Mouse (Mus musculus) C2C12 (cell line): ENCODE results near the gene Tnfsf13. TPM values are rescaled to one million over a fixed set of nuclear protein-coding genes. Genes with fewer than 3 reads are reported as not detected.
A peak's percentile ranks its signal among the peaks of the same experiment; 100 is the strongest.

ENCODE experiments used
- H3K27me3 ChIP-seq: one replicate; pipeline ENCODE4 v1.6.1; 2011; ENCODE audit not compliant: control insufficient read depth, insufficient read depth, insufficient read length
- H3K36me3 ChIP-seq: one replicate; pipeline ENCODE4 v1.6.1; 2011; ENCODE audit not compliant: control insufficient read depth, insufficient read depth
- H3K4me3 ChIP-seq: one replicate; pipeline ENCODE4 v1.5.1; 2011; ENCODE audit warnings: mild to moderate bottlenecking, control low read depth; ENCODE audit not compliant: poor library complexity, insufficient read depth, severe bottlenecking
- H3K79me2 ChIP-seq: one replicate; pipeline ENCODE4 v1.6.1; 2011; ENCODE audit not compliant: control insufficient read depth, insufficient read depth
- H3K79me3 ChIP-seq: one replicate; pipeline ENCODE4 v1.6.1; 2011; ENCODE audit warnings: low read depth, control low read depth
- H3ac ChIP-seq: one replicate; pipeline ENCODE3; 2011; ENCODE audit warnings: low read depth; ENCODE audit not compliant: control insufficient read depth, insufficient read length
- CEBPB ChIP-seq: IDR thresholded peaks from one replicate; pipeline ENCODE4 v1.6.1; 2011; ENCODE audit warnings: low read depth, mild to moderate bottlenecking, control low read depth, moderate library complexity
- CTCF ChIP-seq: IDR thresholded peaks from one replicate; pipeline ENCODE4 v1.5.1; 2011; ENCODE audit not compliant: control insufficient read depth, insufficient read depth, insufficient read length
- FOSL1 ChIP-seq: IDR thresholded peaks from one replicate; pipeline ENCODE4 v1.8.0; 2011; ENCODE audit warnings: mild to moderate bottlenecking, low read length; ENCODE audit not compliant: poor library complexity, insufficient read depth, severe bottlenecking
- MAX ChIP-seq: IDR thresholded peaks from one replicate; pipeline ENCODE4 v1.6.1; 2011; ENCODE audit warnings: mild to moderate bottlenecking, control low read depth
- MYOD1 ChIP-seq: IDR thresholded peaks from one replicate; pipeline ENCODE4 v1.6.1; 2011; ENCODE audit warnings: low read depth; ENCODE audit not compliant: control insufficient read depth, insufficient read length
- MYOG ChIP-seq: IDR thresholded peaks from one replicate; pipeline ENCODE4 v1.6.1; 2011; ENCODE audit not compliant: control insufficient read depth, insufficient read length; ENCODE audit errors: extremely low read depth
- USF1 ChIP-seq: IDR thresholded peaks from one replicate; pipeline ENCODE4 v1.6.1; 2011; ENCODE audit warnings: low read depth, mild to moderate bottlenecking, control low read depth, moderate library complexity
- microRNA-seq: library from miRNA; unstranded; fragments of <30 nt; microRNA quantifications from one replicate; pipeline ENCODE4, GENCODE M21; 2019; ENCODE audit warnings: borderline microRNAs expressed
- polyA plus RNA-seq: library from polyadenylated mRNA; unstranded; fragments of >200 nt; fragmentation: generic; extraction: Trizol; gene quantifications from one replicate; pipeline ENCODE4 v1.2.1, GENCODE M21; 2012; ENCODE audit warnings: missing spikeins

The Tnfsf13 gene
- polyA plus RNA-seq, 1 experiment: 0.28 TPM

- no peaks in the 10 kb centered on the region for H3K27me3 ChIP-seq
- H3K79me2 ChIP-seq: peaks cover 9% of the 10 kb centered on the region
- peaks cover 3% of the 10 kb centered on the region for H3K79me3 ChIP-seq
- TF ChIP-seq USF1 (no peak), MAX (no peak), MYOG (no peak), CTCF (peak; percentile 59), CEBPB (no peak), MYOD1 (no peak), FOSL1 (no peak)
- H3ac ChIP-seq: no peak within 1 kb of the TSS
- H3K4me3 ChIP-seq: no peak within 1 kb of the TSS
- H3K36me3 ChIP-seq: peaks cover 76% of the 10 kb centered on the region
Measured at GRCm38 (mm10) chr11:69655264-69656064, 30.1 kb downstream of the Tnfsf13 start, which contains the start of gene Sox15. Gene Sox15 (plus strand): TSS chr11:69655314.

- no peaks in the 10 kb centered on the region for H3K27me3 ChIP-seq
- TF ChIP-seq MYOD1: no peak
- TF ChIP-seq CEBPB: no peak
- TF ChIP-seq MYOG: no peak
- TF ChIP-seq USF1: no peak
- no peak for TF ChIP-seq CTCF
- TF ChIP-seq MAX: no peak
- no peak for TF ChIP-seq FOSL1
- no peak overlapping the region for H3K4me3 ChIP-seq
- no peak overlapping the region for H3ac ChIP-seq
- no peaks in the 10 kb centered on the region for H3K79me3 ChIP-seq
- peaks cover 76% of the 10 kb centered on the region for H3K36me3 ChIP-seq
- peaks cover 2% of the 10 kb centered on the region for H3K79me2 ChIP-seq
Measured at GRCm38 (mm10) chr11:69654760-69655159, 30.8 kb downstream of the Tnfsf13 start.

DNA sequence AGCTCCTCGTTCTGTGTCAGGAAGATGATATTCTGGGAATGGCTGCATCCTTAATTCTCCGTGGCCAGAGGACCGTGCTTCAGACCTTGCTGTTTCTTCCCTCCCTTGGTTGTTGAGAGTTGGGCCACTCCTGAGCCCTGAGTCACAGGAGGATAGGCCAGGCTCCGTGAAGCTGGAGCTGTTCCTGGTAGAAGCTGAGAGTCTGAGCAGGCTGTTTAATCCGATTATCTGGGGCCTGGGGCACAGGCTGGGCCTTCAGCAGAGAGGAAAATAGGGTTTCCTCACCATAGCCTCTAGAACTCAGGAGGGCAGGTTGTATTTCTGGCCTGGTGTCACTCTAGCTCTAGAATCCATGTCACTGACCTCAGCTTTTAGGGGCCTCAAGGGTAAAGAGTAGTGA, 32.2 kb downstream of the Tnfsf13 start:
- Histone ChIP-seq H3K36me3 (peaks cover 80% of the 10 kb centered on the region), H3ac (no peak overlapping the region), H3K79me3 (no peaks in the 10 kb centered on the region), H3K4me3 (no peak overlapping the region), H3K27me3 (no peaks in the 10 kb centered on the region), H3K79me2 (no peaks in the 10 kb centered on the region)
- TF ChIP-seq MAX: no peak

DNA sequence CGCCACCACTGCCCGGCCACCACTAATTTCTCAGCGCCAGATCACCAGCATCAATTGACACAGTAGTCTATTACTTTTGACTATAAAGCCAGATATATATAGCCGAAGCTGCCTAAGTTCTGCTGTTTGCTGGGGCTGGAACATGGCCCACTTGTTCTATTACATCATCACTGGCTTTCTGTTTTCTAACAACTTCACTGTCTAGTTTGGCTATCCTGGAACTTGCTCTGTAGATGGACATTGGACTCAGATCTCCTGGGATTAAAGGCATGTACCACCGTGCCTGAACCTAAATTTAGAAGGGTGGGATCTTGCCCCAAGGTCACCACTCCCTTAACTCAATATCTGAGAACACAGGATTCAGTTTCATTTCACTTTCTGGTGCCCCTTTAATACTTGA, 39.7 kb downstream of the Tnfsf13 start:
- Histone ChIP-seq H3K36me3 (peaks cover 97% of the 10 kb centered on the region), H3ac (no peak overlapping the region), H3K79me2 (no peaks in the 10 kb centered on the region), H3K4me3 (no peak overlapping the region), H3K27me3 (no peaks in the 10 kb centered on the region), H3K79me3 (no peaks in the 10 kb centered on the region)
- TF ChIP-seq CTCF (no peak), CEBPB (no peak)

DNA sequence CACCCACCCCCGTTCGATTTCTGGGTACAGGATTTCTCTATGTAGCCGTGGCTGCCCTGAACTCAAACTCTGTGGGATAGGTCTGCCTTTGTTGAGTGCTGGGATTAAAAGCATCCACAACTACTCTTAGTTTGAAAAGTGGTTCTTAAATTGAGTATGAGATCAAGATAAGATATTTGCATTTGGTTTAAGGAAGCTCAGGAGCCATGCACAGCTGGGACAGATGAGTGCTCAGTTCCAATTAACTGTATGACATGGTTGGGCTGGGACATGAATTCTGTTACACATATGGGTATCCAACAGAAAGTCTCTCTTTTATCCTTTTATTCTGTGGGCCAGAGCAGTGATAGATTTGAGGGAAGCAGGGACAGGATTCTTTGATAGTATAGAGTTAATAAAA, 50.1 kb downstream of the Tnfsf13 start:
- no peak overlapping the region for H3K4me3 ChIP-seq
- no peak overlapping the region for H3ac ChIP-seq
- TF ChIP-seq USF1 (no peak), MYOG (no peak), CTCF (no peak), CEBPB (no peak), FOSL1 (no peak), MAX (no peak), MYOD1 (no peak)
- H3K79me2 ChIP-seq: peaks cover 67% of the 10 kb centered on the region
- H3K27me3 ChIP-seq: no peaks in the 10 kb centered on the region
- H3K36me3 ChIP-seq: peaks cover 38% of the 10 kb centered on the region
- H3K79me3 ChIP-seq: peaks cover 41% of the 10 kb centered on the region

- peaks cover 54% of the 10 kb centered on the region for H3K79me2 ChIP-seq
- H3K79me3 ChIP-seq: peaks cover 38% of the 10 kb centered on the region
- peak overlapping the region; percentile 97 for H3ac ChIP-seq
- H3K36me3 ChIP-seq: peaks cover 18% of the 10 kb centered on the region
- no peaks in the 10 kb centered on the region for H3K27me3 ChIP-seq
- H3K4me3 ChIP-seq: peak overlapping the region; percentile 84
- TF ChIP-seq MAX (no peak), USF1 (no peak), MYOD1 (no peak), MYOG (no peak), CTCF (no peak), CEBPB (no peak), FOSL1 (no peak)
Measured at GRCm38 (mm10) chr11:69633128-69633866, 52.3 kb downstream of the Tnfsf13 start.

Small RNA genes lying within 50 kb of the gene (microRNA-seq; reads per million reads assigned to microRNA genes)
- gene Mir1934 (5.2 reads per million, percentile 53 among the genes with 10 or more reads in this experiment), gene Mir467f (not detected)

Other genes starting within 250 kb of the Tnfsf13 start
- 0.14 TPM for gene Dnah2, start 136.7 kb downstream of the Tnfsf13 start, polyA plus RNA-seq
- gene Efnb3, start 125.6 kb downstream of the Tnfsf13 start, polyA plus RNA-seq: 0.61 TPM
- gene Wrap53, start 105.5 kb downstream of the Tnfsf13 start, polyA plus RNA-seq: 21.9 TPM
- gene Trp53, start 105.4 kb downstream of the Tnfsf13 start, polyA plus RNA-seq: 226 TPM
- gene Atp1b2, start 79.8 kb downstream of the Tnfsf13 start, polyA plus RNA-seq: 0.20 TPM
- 0.18 TPM for gene Shbg, start 67.9 kb downstream of the Tnfsf13 start, polyA plus RNA-seq
- 3.8 TPM for gene Sat2, start 63.8 kb downstream of the Tnfsf13 start, polyA plus RNA-seq
- 96.0 TPM for gene Fxr2, start 52.8 kb downstream of the Tnfsf13 start, polyA plus RNA-seq
- 0.08 TPM for gene Sox15, start 30.5 kb downstream of the Tnfsf13 start, polyA plus RNA-seq
- 95.8 TPM for gene Mpdu1, start 23.1 kb downstream of the Tnfsf13 start, polyA plus RNA-seq
- gene Cd68, start 19.6 kb downstream of the Tnfsf13 start, polyA plus RNA-seq: 1.5 TPM
- 1,304 TPM for gene Eif4a1, start 13.4 kb downstream of the Tnfsf13 start, polyA plus RNA-seq
- gene Senp3, start 3.7 kb downstream of the Tnfsf13 start, polyA plus RNA-seq: 89.0 TPM
- 6.4 TPM for gene Tnfsf12, start 10.1 kb upstream of the Tnfsf13 start, polyA plus RNA-seq
- gene Tnfsfm13, start 10.3 kb upstream of the Tnfsf13 start, polyA plus RNA-seq: 1.5 TPM
- 84.2 TPM for gene Polr2a, start 72.9 kb upstream of the Tnfsf13 start, polyA plus RNA-seq
- 0.08 TPM for gene Slc35g3, start 76.2 kb upstream of the Tnfsf13 start, polyA plus RNA-seq
- 3.0 TPM for gene Zbtb4, start 80.1 kb upstream of the Tnfsf13 start, polyA plus RNA-seq
- gene Chrnb1, start 110.2 kb upstream of the Tnfsf13 start, polyA plus RNA-seq: 37.7 TPM
- gene Fgf11, start 116.1 kb upstream of the Tnfsf13 start, polyA plus RNA-seq: 4.2 TPM
- gene Tmem102, start 119.8 kb upstream of the Tnfsf13 start, polyA plus RNA-seq: 0.32 TPM
- gene Gm39566, start 129.5 kb upstream of the Tnfsf13 start, polyA plus RNA-seq: not detected
- gene Spem2, start 132.7 kb upstream of the Tnfsf13 start, polyA plus RNA-seq: not detected
- not detected for gene Spem1, start 136.4 kb upstream of the Tnfsf13 start, polyA plus RNA-seq
- gene Nlgn2, start 152.0 kb upstream of the Tnfsf13 start, polyA plus RNA-seq: 10.7 TPM
- gene Tmem256, start 152.7 kb upstream of the Tnfsf13 start, polyA plus RNA-seq: 260 TPM
- 82.7 TPM for gene Plscr3, start 160.6 kb upstream of the Tnfsf13 start, polyA plus RNA-seq
- not detected for gene Tnk1, start 172.9 kb upstream of the Tnfsf13 start, polyA plus RNA-seq
- not detected for gene Tmem95, start 192.2 kb upstream of the Tnfsf13 start, polyA plus RNA-seq
- gene Kctd11, start 195.6 kb upstream of the Tnfsf13 start, polyA plus RNA-seq: 17.2 TPM
- gene Acap1, start 209.8 kb upstream of the Tnfsf13 start, polyA plus RNA-seq: 0.21 TPM
- 2.4 TPM for gene 2810408A11Rik, start 215.2 kb upstream of the Tnfsf13 start, polyA plus RNA-seq
- 38.4 TPM for gene Neurl4, start 215.3 kb upstream of the Tnfsf13 start, polyA plus RNA-seq
- gene Gps2, start 228.1 kb upstream of the Tnfsf13 start, polyA plus RNA-seq: 37.3 TPM
- gene Eif5a, start 236.2 kb upstream of the Tnfsf13 start, polyA plus RNA-seq: 2,142 TPM